Mouse (Mus musculus) retina, postnatal 7 days (tissue): ENCODE measurements around the gene Myg1.
A peak's percentile ranks its signal among the peaks of the same experiment; 100 is the strongest.

Source experiments
- DNase-seq: peaks from one replicate; pipeline ENCODE4 v3.0.0-alpha.2; 2012; ENCODE audit warnings: low read depth, low spot score

Myg1 gene

DNA sequence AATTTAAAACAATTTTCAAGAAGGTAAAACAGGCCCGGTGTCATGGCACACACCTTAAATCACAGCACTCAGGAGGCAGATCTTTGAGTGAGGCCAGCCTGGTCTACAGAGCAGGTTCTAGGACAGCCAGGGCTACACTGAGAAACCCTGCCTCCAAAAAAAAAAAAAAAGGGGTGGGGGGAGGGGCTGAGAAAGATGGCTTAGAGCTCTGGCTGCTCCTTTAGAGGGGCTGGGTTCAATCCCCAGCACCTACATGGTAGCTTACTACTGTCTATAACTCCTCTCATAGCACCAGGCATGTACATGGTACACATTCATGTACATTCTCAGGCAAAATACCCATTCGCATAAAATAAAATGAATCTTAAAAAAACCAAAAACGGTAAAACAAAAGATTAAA is 13.0 kb downstream of the Myg1 start:
- DNase-seq, result no peak

GRCm38 (mm10) chr15:102346444-102346843 is 14.9 kb downstream of the Myg1 start:
- no peak for DNase-seq

DNA sequence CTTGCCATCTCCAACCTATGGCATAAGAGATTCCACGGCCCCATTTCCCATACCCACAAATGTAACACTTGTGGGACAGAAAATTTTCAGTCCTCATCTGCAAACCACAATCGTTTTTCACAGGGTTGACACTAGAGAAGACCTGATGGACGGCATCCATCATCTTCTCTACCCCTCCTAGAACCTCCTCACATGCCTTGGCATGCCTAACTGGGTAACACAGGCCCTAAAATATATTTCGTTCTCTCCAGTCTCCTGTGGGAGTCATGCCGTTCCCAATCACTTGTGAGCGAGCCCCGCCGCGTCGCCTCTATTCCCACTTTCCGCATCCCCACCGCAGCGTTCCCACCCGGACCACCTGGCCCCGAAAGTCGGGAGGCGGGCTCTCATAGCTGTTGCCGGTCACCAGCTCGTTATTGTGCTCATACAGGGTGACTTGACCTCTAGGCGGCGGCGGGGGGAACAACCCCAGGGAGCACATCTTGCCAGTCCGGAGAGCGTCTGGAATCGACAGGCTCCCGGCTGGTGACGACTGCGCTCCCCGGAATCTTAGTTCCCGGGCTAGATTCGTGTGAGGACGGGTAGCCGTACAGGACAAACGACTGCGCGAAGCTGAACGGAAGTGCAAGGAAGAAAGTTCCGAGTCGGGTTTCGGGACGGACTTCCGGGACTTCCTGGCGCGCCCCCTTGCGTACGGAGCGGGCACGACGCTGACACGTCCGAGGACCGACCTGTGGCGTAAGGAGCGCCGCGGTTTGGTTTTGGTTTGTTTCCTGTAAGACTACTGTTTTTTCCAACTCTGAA is 18.8 kb downstream of the Myg1 start, which contains the start of gene Aaas:
Gene Aaas (minus strand): TSS at position 634 of the 804 bp plus-strand sequence.
- DNase-seq, result peak; percentile 88

- no peak for DNase-seq
Measured at GRCm38 (mm10) chr15:102350942-102351291, 19.4 kb downstream of the Myg1 start.

GRCm38 (mm10) chr15:102352177-102352576 is 20.7 kb downstream of the Myg1 start:
- DNase-seq, result no peak

DNA sequence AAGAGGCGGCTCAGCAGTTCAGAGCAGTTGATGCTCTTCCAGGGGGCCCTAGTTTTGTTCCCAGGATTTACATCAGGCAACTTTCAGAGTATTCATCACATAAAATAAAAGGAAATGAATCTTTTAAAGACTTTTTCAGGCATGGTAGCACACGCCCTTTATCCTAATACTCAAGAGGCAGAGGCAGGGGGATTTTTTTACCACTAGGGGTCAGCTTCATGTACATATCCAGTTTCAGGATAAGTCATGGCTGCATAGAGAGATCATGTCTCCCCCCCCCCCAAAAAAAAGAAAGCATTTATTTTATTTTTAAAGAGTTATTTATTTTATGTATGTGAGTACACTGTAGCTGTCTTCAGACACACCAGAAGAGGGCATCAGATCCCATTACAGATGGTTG is 22.5 kb downstream of the Myg1 start:
- DNase-seq, result no peak

GRCm38 (mm10) chr15:102355134-102355870 is 23.8 kb downstream of the Myg1 start:
- no peak for DNase-seq

DNA sequence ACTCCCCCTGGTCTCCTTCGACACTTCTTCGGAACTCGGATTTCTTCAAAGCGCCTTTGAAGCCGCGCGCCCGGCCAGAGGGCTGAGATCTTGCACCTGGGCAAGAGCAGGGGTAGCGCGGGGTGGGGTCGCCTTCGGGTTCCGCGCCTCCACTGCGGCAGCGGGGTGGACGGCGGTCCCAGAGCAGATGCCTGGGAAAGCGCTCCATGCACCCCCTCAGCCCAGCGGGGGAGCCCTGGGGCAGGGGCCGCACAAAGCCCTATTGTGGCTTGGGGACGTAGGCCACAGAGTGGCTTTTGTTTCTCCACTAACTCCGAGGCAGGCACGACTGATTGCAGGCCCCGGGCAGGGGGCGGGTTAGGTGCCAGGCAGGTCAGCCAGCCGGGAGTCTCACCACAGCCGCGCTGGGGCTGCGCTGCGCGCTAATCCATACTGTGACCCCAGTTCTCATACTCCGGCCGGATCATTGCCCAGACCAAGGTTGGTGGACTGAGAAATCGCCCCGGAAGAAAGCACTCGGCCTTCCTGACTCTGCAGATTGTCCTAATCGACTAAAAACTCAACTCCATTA is 24.4 kb downstream of the Myg1 start:
- no peak for DNase-seq

GRCm38 (mm10) chr15:102356501-102357325 is 25.2 kb downstream of the Myg1 start:
- DNase-seq, result no peak

DNA sequence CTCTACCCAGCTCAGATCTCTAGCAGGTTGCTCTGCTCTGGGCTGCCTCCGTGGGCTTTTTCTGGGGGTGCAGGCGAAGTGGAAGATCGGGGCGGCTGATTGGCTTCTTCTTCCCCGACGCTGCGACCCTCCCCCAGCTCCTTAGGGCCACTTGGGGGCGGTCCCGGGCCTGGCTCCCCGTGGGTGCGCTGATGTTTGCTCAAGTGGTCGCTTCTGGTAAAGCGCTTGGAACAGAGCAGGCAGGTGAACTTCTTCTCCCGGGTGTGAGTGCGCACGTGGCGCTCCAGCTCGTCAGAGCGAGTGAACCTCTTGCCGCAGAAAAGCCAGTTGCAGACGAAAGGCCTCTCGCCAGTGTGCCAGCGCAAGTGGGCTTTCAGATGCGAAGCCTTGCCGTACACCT is 26.6 kb downstream of the Myg1 start:
- DNase-seq, result no peak

GRCm38 (mm10) chr15:102358834-102359233 is 27.3 kb downstream of the Myg1 start:
- DNase-seq, result no peak

DNA sequence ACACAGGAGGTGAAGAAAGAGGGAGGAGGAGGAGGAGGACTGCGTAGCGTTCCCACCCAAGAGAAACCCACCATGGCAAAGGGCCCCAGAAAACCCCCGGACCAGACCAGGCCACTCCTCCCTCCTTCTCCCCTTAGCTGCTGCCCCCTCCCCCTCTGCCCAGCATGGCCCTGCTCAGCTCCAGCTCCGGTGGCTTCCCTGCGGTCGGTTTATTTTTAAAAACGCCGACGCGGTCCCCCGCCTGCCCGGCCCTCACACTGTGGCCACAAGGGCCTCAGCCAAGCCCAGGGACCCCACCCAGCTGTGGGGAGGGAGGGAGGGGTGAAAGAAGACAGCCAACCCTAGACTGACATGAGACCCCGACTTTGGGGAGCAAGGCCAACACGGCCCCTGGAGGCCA is 31.1 kb downstream of the Myg1 start:
- no peak for DNase-seq

DNA sequence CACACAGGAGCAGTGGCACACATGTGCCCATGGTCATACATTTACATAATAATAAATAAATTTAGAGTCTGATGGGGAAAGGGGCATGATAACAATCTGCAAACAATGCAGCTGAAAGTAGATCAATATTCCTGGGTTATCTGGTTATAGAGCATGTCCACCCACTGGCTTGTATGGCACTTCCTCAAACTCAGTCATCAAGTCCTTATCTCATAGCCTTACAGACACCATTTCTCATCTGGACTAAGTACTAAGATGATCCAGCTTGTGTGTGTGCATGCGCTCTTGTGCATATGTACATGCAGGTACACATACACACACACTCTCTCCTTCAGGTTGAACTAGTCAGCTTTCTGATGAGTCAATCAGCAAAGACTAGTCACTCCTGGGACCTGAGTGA is 33.2 kb downstream of the Myg1 start:
- DNase-seq, result no peak

GRCm38 (mm10) chr15:102366238-102366637 is 34.7 kb downstream of the Myg1 start:
- DNase-seq, result no peak

DNA sequence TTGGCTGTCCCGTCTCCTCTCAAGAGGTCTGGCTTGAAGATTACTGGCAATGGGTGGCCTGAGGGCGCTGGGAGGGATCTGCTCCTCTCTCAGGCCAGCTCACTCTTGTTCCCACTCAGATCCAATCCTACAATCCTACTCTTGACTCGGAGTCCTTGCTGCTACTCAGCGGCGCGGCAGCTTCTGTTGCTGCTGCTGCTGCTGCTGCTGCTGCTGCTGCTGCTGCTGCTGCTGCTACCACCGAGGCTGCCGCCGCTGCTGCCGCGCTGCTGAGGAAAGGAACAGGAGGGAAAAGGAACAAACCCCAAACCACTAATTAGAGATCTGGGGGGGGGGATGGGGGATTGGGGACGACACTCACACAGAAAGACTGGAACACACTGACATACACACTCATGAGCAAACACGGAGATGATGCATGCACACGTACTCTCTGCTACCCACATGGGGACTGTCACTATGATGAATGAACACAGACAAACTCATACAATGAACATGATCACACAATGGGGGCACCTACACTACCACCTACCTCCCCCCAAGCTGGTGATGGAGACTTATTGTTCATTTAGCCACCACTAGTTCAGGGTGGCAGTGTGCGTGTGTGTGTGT is 35.3 kb downstream of the Myg1 start, which contains the start of gene Sp7:
Gene Sp7 (minus strand): TSS at position 450 of the 612 bp plus-strand sequence.
- DNase-seq, result no peak

DNA sequence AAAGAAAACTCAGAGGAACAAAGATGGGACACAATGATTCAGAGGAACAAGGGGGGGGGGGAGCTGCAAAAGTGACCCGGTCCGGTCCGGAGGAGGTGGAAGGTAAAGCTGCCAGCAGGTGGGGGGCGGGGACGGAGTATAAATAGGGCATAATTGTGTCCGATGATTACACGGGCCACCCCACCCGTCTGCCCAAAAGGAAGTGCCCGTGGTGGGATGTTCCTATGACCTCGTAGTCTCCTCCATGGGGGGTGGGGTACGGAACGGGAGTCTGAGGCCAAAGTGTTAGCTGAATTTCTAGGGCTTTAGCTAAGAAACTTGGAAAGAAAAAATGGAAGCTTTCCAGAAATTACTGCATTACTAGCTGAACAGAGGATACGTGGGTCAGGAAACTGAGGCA is 38.5 kb downstream of the Myg1 start:
- DNase-seq, result no peak

DNA sequence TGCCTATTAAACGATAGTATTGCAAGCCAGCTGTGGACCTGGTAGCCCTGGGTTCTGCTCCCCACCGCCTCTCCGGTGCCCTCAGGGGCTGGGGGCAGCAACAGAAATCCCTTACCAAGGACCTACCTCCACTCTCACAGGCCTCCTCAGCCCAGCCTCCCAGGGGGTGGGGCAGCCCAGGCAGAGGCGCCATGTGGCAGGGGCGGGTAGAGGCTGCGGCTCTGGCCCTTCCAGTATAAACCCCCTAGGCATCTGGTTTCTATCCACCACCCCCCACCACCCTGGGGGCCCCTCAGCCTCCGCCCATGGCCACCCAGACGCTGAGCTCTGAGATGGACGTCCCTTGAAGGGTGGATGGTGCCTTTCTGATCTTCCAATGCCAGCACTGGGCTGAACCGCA is 39.2 kb downstream of the Myg1 start:
- no peak for DNase-seq

GRCm38 (mm10) chr15:102376453-102377162 is 45.1 kb downstream of the Myg1 start:
- DNase-seq, result no peak

DNA sequence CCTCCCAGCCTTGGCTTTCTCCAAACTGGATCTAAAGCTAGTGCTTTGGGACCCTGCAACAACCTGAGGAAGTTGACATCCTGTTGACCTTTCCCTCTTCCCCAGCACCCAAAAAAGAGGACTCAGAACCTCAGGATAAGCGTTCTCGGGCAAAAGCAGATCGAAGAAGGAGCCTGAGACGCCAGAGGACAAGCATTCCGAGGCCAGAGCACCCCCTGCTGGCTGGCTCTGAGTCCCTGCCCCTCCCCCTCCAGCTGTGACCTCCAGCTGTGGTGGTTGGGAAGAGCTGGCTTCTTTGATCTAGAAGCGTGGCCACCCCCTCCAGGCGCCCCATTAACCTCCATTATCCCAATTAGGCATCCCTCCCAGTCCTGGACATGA is 45.6 kb downstream of the Myg1 start:
- DNase-seq, result peak; percentile 67

GRCm38 (mm10) chr15:102377810-102378262 is 46.3 kb downstream of the Myg1 start:
- DNase-seq, result no peak

GRCm38 (mm10) chr15:102381575-102381974 is 50.1 kb downstream of the Myg1 start:
- peak; percentile 77 for DNase-seq
